Mouse (Mus musculus): ENCODE measurements around the gene Mgat4e. TPM values are rescaled to one million over a fixed set of nuclear protein-coding genes. Genes with fewer than 3 reads are reported as not detected.
"Not testable (repeated sequence)": the region's sequence is repeated elsewhere in the genome, so short reads cannot be mapped to it uniquely, and the experiment has no call there.

Gene Mgat4e
- polyA plus RNA-seq, 1 experiment from 2014 or later = not detected

- H3K27ac ChIP-seq = no peak overlapping the region
- 100% methylated on average over 1 of the region's 1 CpGs for WGBS (ENCODE audit: missing documents)
These were observed 14.4 kb downstream of the Mgat4e start for GRCm38 (mm10) chr1:134535054-134535453.

DNA sequence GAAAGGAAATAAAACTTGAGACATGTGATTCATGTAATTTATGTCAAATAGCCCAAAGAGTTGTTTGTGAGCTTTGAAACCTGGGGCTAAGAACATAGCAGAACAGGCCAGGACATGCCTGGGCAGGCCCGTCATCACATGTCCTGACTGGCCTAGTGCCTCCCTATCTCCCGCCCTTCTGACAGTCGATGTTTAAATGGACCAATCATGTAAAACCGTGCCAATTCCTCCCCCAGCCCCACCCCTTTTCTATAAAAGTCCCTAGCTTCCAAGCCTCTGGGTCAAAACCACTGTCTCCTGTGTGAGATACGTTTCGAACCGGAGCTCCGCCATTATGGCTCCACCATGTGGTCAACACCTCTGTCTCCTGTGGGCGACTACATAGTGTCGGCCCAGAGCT lies 15.8 kb downstream of the Mgat4e start:
- H3K27ac ChIP-seq; H3K36me3 ChIP-seq (ENCODE audit: inconsistent target); H3K4me3 ChIP-seq (ENCODE audit: inconsistent target); H3K79me2 ChIP-seq (ENCODE audit: inconsistent target): not testable (repeated sequence)
- WGBS (ENCODE audit: missing documents) = 100% methylated on average over 7 of the region's 10 CpGs

More at GRCm38 (mm10) chr1:134535054-134535453, 14.4 kb downstream of the Mgat4e start:
- Histone ChIP-seq H3K36me3 (ENCODE audit: inconsistent target) (no peaks in the 10 kb centered on the region), H3K4me3 (ENCODE audit: inconsistent target) (no peak overlapping the region), H3K79me2 (ENCODE audit: inconsistent target) (no peaks in the 10 kb centered on the region)

GRCm38 (mm10) chr1:134530618-134531017 lies 18.9 kb downstream of the Mgat4e start:
- Histone ChIP-seq H3K27ac (no peak overlapping the region), H3K4me3 (ENCODE audit: inconsistent target) (no peak overlapping the region), H3K36me3 (ENCODE audit: inconsistent target) (no peaks in the 10 kb centered on the region), H3K79me2 (ENCODE audit: inconsistent target) (no peaks in the 10 kb centered on the region)
- WGBS (ENCODE audit: missing documents) = 92% methylated on average over 6 of the region's 6 CpGs

- Histone ChIP-seq H3K27ac (no peak overlapping the region), H3K36me3 (ENCODE audit: inconsistent target) (no peaks in the 10 kb centered on the region), H3K79me2 (ENCODE audit: inconsistent target) (no peaks in the 10 kb centered on the region), H3K4me3 (ENCODE audit: inconsistent target) (no peak overlapping the region)
- WGBS (ENCODE audit: missing documents) = 89% methylated on average over 6 of the region's 6 CpGs
These were observed 22.7 kb downstream of the Mgat4e start for GRCm38 (mm10) chr1:134526752-134527151.

DNA sequence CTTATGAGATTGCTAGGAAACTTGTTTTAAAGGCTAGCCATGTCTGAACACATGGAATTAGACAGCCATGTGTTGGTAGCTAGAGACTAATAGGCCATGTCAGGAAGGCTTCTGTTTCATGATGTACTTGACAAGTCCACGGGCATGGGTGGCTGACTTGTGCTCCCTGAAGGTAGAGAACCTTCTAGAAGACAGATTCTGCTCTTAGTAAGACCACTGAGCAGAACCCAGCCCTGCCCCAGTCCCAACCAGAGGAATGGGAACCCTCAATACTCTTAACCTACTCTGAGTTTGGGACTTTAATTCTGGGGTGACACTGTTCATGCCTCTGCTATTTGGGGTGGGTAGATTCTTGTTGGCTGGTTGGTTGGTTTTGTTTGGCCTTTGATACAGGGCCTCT lies 24.5 kb downstream of the Mgat4e start:
- WGBS (ENCODE audit: missing documents) = 100% methylated on average over 1 of the region's 1 CpGs
- Histone ChIP-seq H3K4me3 (ENCODE audit: inconsistent target) (no peak overlapping the region), H3K27ac (no peak overlapping the region)

GRCm38 (mm10) chr1:134524424-134524823 lies 25.1 kb downstream of the Mgat4e start:
- H3K4me3 ChIP-seq (ENCODE audit: inconsistent target) = no peak overlapping the region
- 58% methylated on average over 5 of the region's 5 CpGs for WGBS (ENCODE audit: missing documents)
- H3K36me3 ChIP-seq (ENCODE audit: inconsistent target) = no peaks in the 10 kb centered on the region

More for the DNA sequence above, 24.5 kb downstream of the Mgat4e start:
- H3K36me3 ChIP-seq (ENCODE audit: inconsistent target) = no peaks in the 10 kb centered on the region
- no peaks in the 10 kb centered on the region for H3K79me2 ChIP-seq (ENCODE audit: inconsistent target)

GRCm38 (mm10) chr1:134522325-134522724 lies 27.2 kb downstream of the Mgat4e start:
- H3K4me3 ChIP-seq (ENCODE audit: inconsistent target) = no peak overlapping the region
- no peaks in the 10 kb centered on the region for H3K79me2 ChIP-seq (ENCODE audit: inconsistent target)
- no peak overlapping the region for H3K27ac ChIP-seq
- H3K36me3 ChIP-seq (ENCODE audit: inconsistent target) = no peaks in the 10 kb centered on the region
- WGBS (ENCODE audit: missing documents) = 41% methylated on average over 2 of the region's 2 CpGs

More at GRCm38 (mm10) chr1:134524424-134524823, 25.1 kb downstream of the Mgat4e start:
- no peak overlapping the region for H3K27ac ChIP-seq
- no peaks in the 10 kb centered on the region for H3K79me2 ChIP-seq (ENCODE audit: inconsistent target)

- Histone ChIP-seq H3K4me3 (ENCODE audit: inconsistent target) (no peak overlapping the region), H3K79me2 (ENCODE audit: inconsistent target) (no peaks in the 10 kb centered on the region), H3K36me3 (ENCODE audit: inconsistent target) (no peaks in the 10 kb centered on the region), H3K27ac (no peak overlapping the region)
- 92% methylated on average over 7 of the region's 7 CpGs for WGBS (ENCODE audit: missing documents)
These were observed 28.3 kb downstream of the Mgat4e start for GRCm38 (mm10) chr1:134521163-134521562.

DNA sequence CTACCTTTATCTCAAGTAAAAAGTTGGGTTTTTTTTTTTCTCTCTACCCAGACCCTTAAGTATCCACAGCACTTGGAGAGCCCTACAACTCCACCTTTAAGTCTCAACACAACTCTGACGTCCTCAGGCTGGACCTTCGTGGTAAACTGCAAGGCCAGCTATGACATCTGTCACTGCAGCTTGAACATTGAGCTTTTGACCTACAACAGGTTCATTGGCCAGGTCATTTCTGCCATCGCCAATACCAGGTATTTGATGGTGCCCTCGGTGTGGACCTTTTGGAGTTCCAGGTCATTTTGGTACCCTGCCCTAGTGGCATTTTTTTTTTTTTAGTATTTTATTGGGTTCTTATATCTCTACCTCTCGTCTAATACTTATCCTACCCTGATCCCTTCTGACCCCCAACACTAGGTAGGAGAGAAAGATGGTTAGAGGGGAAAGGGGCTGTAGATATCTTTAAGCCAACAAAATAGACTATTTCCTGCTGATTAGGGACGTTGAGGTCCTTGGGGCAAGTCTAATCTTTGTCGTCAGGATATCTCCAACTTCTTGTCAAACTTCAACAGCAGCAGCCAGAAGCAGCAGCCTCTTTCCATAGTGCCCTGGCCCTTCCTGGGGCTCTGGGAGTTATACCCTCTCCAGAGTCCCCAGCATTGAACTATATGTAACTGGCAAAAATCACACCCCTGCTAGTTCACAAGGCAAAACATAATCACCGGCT lies 29.3 kb downstream of the Mgat4e start:
- Histone ChIP-seq H3K4me3 (ENCODE audit: inconsistent target) (no peak overlapping the region), H3K27ac (no peak overlapping the region), H3K36me3 (ENCODE audit: inconsistent target) (no peaks in the 10 kb centered on the region), H3K79me2 (ENCODE audit: inconsistent target) (no peaks in the 10 kb centered on the region)
- 86% methylated on average over 8 of the region's 8 CpGs for WGBS (ENCODE audit: missing documents)

DNA sequence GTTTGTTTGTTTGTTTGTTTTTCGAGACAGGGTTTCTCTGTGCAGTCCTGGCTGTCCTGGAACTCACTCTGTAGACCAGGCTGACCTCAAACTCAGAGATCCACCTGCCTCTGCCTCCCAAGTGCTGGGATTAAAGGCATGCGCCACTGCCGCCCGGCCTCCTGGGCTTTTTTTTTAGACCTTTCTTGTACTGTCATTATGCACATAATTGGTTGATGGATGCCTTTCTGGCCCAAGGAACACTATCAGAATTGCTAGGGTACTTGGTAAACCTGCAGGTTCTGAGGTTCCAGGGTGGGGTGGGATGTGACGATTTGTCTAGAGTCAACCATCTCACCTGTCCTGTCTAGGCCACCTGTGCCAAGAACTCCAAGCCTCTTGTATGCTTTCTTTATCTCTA lies 30.3 kb downstream of the Mgat4e start:
- H3K36me3 ChIP-seq (ENCODE audit: inconsistent target); H3K27ac ChIP-seq; H3K79me2 ChIP-seq (ENCODE audit: inconsistent target); H3K4me3 ChIP-seq (ENCODE audit: inconsistent target): not testable (repeated sequence)
- WGBS (ENCODE audit: missing documents) = 98% methylated on average over 5 of the region's 5 CpGs

- Histone ChIP-seq H3K4me3 (ENCODE audit: inconsistent target) (no peak overlapping the region), H3K79me2 (ENCODE audit: inconsistent target) (no peaks in the 10 kb centered on the region), H3K27ac (no peak overlapping the region), H3K36me3 (ENCODE audit: inconsistent target) (no peaks in the 10 kb centered on the region)
- WGBS (ENCODE audit: missing documents) = 7% methylated on average over 7 of the region's 7 CpGs
These were observed 30.8 kb downstream of the Mgat4e start for GRCm38 (mm10) chr1:134518677-134519076.

GRCm38 (mm10) chr1:134517841-134518240 lies 31.6 kb downstream of the Mgat4e start:
- H3K79me2 ChIP-seq (ENCODE audit: inconsistent target); H3K4me3 ChIP-seq (ENCODE audit: inconsistent target); H3K36me3 ChIP-seq (ENCODE audit: inconsistent target); H3K27ac ChIP-seq: not testable (repeated sequence)
- WGBS (ENCODE audit: missing documents) = 90% methylated on average over 3 of the region's 14 CpGs

DNA sequence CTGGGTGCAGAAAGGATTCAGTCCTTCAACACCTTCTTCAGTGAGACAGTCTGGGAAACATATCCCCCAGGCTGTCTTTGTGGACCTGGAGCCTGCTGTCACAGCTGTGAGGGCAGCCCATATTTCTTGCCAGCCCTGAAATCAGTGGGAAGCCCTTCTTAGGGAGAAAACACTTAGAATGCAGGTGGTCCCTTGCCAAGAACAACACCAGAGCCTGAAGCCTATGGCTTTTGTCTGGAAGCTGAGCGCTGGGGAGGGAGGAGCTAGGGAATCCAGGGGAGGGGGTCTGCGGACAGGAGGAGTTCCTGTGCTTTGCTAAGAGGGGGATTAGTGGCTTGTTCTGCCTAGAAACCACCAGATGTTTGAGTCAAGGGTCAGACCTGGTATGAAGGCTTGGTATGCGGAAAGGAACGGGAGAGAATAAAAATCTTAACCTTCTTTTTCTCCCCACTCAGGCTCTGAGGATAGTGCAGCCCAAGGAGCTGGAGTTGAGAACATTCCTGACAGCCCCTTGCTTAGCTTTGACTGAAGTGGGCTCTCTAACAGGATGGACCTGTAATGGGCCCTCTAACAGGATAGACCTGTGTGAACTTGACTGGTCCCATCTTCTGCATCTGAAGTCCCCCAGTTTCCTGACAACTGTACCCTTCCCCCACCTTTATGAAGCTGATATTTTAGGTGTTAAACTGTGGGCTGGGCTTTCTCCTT lies 32.8 kb downstream of the Mgat4e start:
- Histone ChIP-seq H3K27ac (no peak overlapping the region), H3K4me3 (ENCODE audit: inconsistent target) (no peak overlapping the region), H3K79me2 (ENCODE audit: inconsistent target) (no peaks in the 10 kb centered on the region), H3K36me3 (ENCODE audit: inconsistent target) (no peaks in the 10 kb centered on the region)
- WGBS (ENCODE audit: missing documents) = 83% methylated on average over 4 of the region's 4 CpGs

- WGBS (ENCODE audit: missing documents) = 92% methylated on average over 2 of the region's 2 CpGs
These were observed 33.6 kb downstream of the Mgat4e start for GRCm38 (mm10) chr1:134515891-134516290.

DNA sequence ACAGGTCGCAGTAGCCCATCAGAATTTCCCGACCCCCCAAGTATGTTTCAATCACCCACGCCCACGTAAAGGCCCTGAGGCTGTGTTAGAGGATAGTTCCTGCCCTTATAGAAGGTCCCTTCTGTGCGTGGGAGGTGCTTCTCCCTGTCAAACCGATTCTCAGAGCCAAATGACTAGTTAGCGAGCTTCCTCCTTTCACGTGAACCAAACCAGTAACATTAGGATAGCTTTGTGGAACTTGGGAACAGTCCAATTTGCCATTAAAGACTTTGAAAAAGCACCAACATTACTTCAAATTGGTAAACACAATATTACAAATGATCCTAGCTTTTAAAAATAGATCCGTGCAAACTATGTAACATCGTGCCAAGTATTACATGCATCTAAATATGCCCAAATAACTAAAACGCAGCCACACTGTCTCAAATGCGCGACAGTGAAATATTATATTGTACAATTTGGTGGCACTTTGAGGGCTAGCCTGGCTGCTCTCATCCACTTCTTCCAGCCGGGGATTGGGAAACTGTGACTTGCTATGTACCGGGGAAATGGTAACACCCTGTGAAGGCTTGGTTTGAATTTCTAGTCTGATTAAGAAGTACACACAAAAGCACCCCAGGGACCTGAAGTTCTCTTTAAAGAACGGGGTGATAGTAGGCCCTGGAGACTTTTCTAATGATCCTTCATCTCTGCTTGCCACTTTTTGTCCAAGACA lies 35.4 kb downstream of the Mgat4e start:
- Histone ChIP-seq H3K4me3 (ENCODE audit: inconsistent target) (no peak overlapping the region), H3K27ac (no peak overlapping the region), H3K79me2 (ENCODE audit: inconsistent target) (no peaks in the 10 kb centered on the region), H3K36me3 (ENCODE audit: inconsistent target) (no peaks in the 10 kb centered on the region)
- WGBS (ENCODE audit: missing documents) = 53% methylated on average over 16 of the region's 16 CpGs

More at GRCm38 (mm10) chr1:134515891-134516290, 33.6 kb downstream of the Mgat4e start:
- Histone ChIP-seq H3K27ac (no peak overlapping the region), H3K36me3 (ENCODE audit: inconsistent target) (no peaks in the 10 kb centered on the region), H3K79me2 (ENCODE audit: inconsistent target) (no peaks in the 10 kb centered on the region), H3K4me3 (ENCODE audit: inconsistent target) (no peak overlapping the region)

All from macrophage (primary cell).